Mouse (Mus musculus) adrenal gland, postnatal 25 days (tissue): ENCODE measurements at regions not wholly inside any gene's neighbourhood (a gene's known extent, or its start where the extent isn't known, plus 50 kb on each side); places are given as distances from the start of the nearest gene placed in this dataset.

Experiments used
- DNase-seq: peaks from one replicate; pipeline ENCODE4 v3.0.0; 2021; ENCODE audit warnings: mixed read lengths

DNA sequence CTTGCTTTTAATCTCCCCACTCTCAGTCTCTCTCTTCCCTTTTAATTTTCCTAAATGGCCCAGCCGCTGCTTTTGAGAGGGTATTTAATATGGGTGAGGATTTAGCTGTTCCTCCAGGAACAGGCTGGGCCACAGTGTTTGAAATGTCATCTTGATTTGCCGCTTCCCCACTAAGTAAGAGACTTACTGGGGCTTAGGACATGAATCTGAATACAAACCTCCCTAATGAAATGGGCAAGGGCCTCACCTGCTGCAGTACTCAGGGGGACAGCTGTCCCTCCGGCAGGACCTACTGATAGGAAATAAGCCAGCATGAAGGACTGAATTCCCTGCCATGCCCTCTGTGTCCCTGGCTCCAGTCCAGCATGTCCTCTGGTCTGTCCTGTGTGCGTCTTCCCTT lies 50.6 kb upstream of the Prr23a1 start:
- no peak for DNase-seq

DNA sequence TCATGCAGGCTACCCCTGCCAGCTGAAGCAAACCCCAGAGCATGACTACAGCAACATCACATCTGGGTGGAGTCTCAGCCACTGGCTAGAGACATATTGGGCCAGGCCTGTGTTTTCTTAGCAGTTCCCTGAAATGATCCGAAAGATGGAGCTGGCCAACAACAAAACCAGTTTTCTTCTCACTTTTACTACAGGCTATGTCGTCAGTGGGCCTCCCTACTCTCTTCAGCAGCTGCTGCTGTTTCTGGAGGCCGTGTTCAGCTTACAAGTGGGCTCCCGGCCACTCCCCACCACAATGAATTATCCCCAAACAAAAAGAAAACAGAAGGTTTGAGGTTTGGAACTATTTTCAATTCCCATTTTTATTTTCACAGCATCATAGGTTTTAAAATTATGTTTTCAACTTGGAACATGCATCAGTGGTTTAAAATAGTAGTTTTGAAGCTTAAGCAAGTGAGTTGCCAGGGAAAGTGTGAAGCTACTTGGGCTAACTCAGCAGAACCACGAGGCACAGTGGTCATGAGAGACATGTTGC lies 68.6 kb upstream of the Prr23a1 start:
- no peak for DNase-seq

GRCm38 (mm10) chr9:98773212-98773611 lies 69.1 kb upstream of the Prr23a1 start:
- no peak for DNase-seq

DNA sequence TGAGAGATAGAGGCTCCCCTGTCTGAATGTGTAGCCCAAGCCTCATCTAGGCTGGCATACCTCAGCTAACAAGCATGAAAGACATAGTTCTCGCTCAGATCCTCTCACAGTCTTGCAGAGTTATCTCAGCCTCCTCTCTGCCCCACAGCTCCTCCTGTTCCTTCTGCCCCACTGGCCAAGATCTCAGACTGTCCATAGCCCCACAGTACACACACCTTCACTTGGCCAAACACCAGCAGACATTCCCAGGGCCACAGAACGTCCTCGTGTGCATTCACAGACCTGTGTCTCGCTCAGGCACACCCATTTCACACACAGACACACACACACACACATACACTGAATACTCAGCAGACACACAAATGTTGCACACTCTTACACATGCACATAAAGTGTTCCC lies 87.5 kb upstream of the Prr23a1 start:
- no peak for DNase-seq

DNA sequence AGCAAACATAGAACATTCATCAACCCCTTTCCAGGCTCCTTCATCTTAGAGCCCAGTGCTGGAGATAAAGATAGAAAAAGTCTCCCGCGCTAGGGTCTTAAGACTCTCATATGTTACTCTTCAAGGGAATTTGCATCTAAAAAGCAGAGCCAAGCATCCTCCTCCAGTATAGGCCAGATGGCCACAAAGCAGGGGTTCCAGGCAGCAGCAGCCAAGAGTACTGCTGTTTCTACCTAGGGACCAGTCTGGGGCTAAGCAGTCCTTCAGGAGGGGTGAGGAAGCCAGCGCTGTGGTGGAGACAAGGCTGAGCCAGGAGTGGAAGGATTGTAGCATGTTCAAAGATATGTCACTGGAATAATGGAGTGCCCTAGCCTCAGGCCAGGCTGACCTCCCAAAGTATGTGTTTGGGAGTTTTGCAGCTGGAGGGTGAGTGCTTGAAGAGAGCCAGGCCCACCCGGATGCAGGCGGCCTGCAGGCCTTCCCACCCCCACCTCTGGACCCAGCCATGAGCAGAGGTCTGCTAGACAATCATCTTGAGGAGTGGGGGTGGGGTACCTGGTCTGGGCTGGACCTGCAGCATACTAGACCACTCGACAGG lies 88.8 kb upstream of the Prr23a1 start:
- no peak for DNase-seq

DNA sequence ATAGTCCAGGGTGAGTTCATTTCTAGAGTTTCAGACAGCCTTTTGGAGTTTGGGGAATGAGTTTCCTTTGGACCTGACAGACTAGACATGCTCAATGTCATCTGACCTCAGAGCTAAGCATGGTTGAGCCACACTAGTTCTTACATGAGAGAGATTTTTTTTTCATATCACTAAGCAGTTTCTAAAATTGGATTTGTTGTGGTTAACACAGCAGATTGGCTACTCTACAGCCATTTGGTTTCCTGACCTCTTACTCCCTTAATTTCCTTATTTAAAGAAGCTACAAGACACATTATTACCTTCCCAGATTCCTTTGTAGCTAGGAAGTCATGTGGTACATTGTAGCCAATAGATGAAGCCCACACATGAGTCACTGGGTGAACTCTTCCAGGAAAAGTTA lies 98.5 kb upstream of the Prr23a1 start:
- no peak for DNase-seq

DNA sequence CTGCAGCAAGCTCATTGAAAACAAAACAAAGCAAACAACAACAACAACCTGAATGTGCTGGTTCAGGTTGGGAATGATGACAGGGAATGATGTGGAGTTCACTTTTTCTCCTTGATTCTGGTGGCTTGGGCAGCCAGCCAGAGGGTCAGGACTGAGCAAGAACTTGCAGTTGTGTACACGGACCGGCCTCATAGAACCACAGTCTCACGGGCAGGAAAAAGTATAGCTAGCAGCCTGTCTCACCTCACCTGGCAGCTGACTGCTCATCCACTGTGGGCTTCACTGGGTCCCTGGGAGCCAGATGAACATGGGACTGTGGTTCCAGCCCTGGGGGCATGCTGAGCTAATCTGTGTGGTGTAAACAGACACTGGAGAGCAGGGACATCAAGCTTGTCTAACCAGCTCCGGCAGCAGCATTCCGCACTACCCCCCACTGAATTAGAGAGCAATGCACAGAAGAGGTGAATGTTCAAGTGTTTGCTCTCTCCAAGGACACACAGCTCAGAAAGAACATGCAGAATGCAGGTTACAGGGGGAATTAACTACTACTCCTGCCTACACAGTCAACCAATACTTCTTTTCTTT lies 114.9 kb upstream of the Prr23a1 start:
- DNase-seq = no peak

- DNase-seq = no peak
These were observed 115.7 kb upstream of the Prr23a1 start for GRCm38 (mm10) chr9:98726638-98727037.

GRCm38 (mm10) chr9:98722885-98723284 lies 119.4 kb upstream of the Prr23a1 start:
- DNase-seq = no peak

DNA sequence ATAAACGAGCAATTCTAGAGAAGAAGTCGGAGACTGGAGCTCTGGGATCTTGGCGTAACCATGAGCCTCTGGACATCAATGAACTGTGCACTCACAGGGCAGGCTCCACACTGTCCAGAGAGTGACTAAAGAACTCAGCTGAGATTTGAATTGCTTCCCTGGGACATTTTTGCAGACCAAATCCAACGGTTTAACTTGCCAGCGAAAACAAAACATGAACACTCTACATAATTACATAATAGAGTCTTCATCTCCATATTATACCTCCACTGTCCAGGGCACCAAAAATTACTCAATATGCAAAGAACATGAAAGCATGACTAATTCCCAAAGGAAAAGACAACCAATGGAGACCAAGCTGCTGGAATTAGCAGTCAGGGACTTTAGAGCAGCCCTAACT lies 119.9 kb upstream of the Mrps22 start:
- no peak for DNase-seq

DNA sequence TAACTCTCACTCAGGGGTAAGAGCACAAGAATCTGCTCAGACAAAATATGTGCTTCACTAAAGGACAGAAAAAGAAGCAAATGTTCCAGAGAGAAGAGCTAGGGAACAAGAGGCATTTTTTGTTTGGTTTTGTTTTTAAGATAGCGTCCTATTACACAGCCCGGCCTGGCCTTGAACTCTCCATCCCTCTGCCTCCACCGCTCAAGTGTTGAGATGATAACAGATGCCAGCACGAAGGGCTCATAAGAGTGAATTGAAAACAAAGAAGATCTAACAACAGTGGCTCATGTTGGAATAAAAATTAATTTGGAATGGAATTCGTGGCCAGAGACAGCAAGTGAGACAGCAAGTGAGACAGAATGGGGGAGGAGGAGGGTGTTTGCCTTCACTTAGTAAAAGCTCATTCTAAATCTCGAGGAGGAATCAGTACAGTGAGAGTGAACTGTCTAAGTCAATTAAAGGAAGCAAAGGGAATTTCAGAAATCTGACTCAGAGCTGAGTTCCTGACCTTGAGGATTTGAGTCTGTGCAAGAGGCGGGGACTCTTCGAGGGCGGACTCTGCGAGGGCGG lies 116.3 kb upstream of the Mrps22 start:
- no peak for DNase-seq

- DNase-seq = no peak
These were observed 113.2 kb upstream of the Mrps22 start for GRCm38 (mm10) chr9:98714661-98715060.

DNA sequence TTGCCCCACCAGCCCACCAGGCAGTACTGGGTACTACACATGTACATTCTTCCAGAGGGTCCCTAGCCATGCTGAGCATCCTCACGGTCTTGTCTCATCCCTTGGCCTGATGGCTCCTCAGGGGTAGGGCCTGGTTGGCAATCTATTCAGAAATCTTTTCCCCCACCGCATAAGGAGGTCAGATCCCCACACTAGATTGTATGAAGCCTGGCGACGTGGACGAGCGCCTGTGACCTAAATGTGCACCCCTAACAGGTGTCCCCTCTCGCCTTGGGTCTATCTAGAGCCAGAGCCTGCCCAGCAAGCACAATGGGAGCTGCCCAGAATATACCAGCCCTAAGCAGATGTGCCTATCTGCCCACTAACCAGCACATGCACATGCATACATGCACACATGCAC lies 111.4 kb upstream of the Mrps22 start:
- DNase-seq = no peak

- DNase-seq = no peak
These were observed 110.6 kb upstream of the Mrps22 start for GRCm38 (mm10) chr9:98712023-98712563.

DNA sequence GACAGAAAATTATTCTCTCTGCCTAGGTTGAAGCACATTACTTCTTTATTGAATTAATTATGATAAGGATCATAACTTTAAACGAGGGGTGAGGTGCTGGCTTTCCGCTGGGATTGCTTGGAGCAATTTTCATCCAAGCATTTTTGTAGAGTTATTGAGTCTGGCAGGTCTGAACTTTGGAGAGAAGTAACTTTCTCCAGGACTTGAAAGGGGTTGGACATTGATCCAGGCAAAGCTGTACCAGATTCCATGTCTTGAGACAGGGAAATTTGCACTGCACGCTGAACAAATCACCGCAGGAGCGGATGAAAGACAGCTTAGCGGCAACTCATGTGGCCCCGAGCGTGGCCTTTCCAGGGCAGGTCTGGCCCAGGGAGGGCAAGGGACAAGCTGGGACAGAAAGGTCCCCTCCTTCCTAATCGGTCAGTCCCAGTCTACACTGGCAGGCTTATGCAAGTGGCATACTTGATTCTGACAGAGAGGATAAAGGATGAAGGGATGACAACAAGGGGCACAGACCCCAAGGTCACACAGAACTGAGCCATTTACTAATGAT lies 108.8 kb upstream of the Mrps22 start:
- no peak for DNase-seq

GRCm38 (mm10) chr9:98708001-98708680 lies 106.7 kb upstream of the Mrps22 start:
- no peak for DNase-seq

- DNase-seq = no peak
These were observed 106.0 kb upstream of the Mrps22 start for GRCm38 (mm10) chr9:98707491-98707890.

- no peak for DNase-seq
These were observed 102.7 kb upstream of the Mrps22 start for GRCm38 (mm10) chr9:98704131-98704530.

DNA sequence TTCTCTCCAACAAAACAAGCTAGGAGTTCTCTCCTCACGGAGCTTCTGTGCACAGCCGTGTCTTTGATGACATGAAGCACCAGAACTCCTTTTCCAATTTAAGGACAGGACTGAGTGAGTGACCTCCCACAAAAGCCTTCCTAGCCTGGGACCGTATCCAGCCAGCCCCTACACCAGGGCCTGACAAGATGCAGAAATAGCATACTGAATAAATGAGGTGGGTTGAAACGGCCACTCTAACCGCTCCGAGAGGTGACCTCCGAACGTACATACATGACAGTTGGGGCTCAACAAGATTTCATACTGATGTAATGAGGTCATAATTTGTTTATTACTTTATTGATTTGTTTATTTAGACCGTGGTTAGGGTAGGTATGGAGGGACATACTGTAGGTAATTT lies 101.9 kb upstream of the Mrps22 start:
- DNase-seq = no peak

- DNase-seq = no peak
These were observed 99.1 kb upstream of the Mrps22 start for GRCm38 (mm10) chr9:98700571-98700970.

GRCm38 (mm10) chr9:98697155-98697554 lies 95.7 kb upstream of the Mrps22 start:
- DNase-seq = peak; percentile 26

DNA sequence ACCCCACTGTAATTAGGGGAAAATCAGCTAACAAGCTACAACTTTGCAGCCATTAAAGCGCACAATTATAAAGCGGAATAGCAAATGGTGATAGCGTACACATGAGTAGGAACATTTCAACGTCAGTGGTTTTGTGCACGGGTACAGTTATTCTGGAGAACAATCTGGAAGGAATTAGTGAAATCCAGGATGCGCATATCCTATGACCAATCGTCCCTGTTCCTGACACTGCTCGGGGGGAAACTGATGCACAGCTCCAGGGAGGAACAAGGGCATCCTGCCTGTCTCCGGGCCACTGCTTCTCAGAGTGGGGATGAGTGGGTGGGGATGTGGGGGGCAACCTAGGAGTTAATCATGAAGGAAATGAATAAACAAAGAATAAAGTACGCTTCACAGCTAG lies 93.6 kb upstream of the Mrps22 start:
- DNase-seq = no peak
